Mouse (Mus musculus): ENCODE data around the gene Col11a2. TPM values are rescaled to one million over a fixed set of nuclear protein-coding genes. Genes with fewer than 3 reads are reported as not detected.

The Col11a2 gene
- total and polyA plus RNA-seq, 3 experiments: 3.0 to 6.0 (median 5.8) TPM

DNA sequence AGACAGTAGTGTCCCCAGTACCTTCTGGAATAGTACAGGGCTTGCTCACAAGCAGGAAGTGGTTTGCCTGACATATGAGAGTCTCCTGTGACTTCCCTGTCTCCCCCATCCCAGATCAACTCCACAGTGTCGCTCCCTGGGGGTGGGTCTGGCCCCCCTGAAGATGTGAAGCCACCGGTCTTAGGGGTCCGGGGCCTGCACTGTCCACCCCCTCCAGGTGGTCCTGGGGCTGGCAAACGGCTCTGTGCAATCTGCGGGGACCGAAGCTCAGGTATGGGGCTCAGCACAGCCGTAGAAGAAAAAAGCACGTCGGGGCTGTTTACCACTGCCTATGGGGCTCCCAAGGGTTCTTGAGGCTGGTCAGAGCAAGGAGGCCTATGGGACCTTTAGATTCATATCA is 5.8 kb upstream of the Col11a2 start:
- Histone ChIP-seq H3K9ac (ENCODE audit: insufficient read depth, low read depth) (peak overlapping the region; percentile 96), H3K4me3 (replicated peaks in 1 of 3; ENCODE audit: low read depth in 2 of 3, low read length in 2 of 3, poor library complexity in 1 of 3) (peak overlapping the region; percentile 89 to 96 (median 90)), H3K4me2 (ENCODE audit: insufficient read depth, low read depth, poor library complexity, severe bottlenecking) (peak overlapping the region; percentile 67), H3K9me3 (replicated peaks; ENCODE audit: low read length) (no peaks in the 10 kb centered on the region), H3K79me2 (replicated peaks; ENCODE audit: control insufficient read depth, extremely low read depth, insufficient read depth, poor library complexity, severe bottlenecking) (peaks cover 32% of the 10 kb centered on the region), H3K36me3 (replicated peaks in 1 of 2; ENCODE audit: control insufficient read depth in 1 of 2, insufficient read depth in 1 of 2, low read length in 1 of 2) (peaks cover 51 to 71% of the 10 kb centered on the region in 2 experiments), H3K27me3 (replicated peaks) (no peaks in the 10 kb centered on the region), H3K4me1 (ENCODE audit: control insufficient read depth in 1 of 2, insufficient read depth in 2 of 2) (peaks cover 18 to 39% of the 10 kb centered on the region in 2 experiments), H3K27ac (ENCODE audit: insufficient read depth, low read depth) (peak overlapping the region; percentile 27; the same call in 1 of the 2 replicates)
- DNase-seq (ENCODE audit: extremely low read depth): no peak
- in situ Hi-C loops (cut with MboI; ENCODE audit: low pct_ligation_motif_present, low pct_unique_long_range_greater_than_20kb, low sequenced_read_pairs) (no loop called here), dilution Hi-C loops (cut with MboI; ENCODE audit: extremely low pct_ligation_motif_present, extremely low pct_unique_long_range_greater_than_20kb, low sequenced_read_pairs) (no loop called here)
- TF ChIP-seq GABPA (IDR thresholded peaks at IDR 0.05; ENCODE audit: insufficient replicate concordance, low read depth, low read length): no peak
- no peak for TF ChIP-seq MEF2A (IDR thresholded peaks at IDR 0.05; ENCODE audit: borderline replicate concordance, low read depth, low read length)
- no peak for TF ChIP-seq POLR2A (IDR thresholded peaks at IDR 0.05; ENCODE audit: low read depth, low read length)
- TF ChIP-seq MAFK (IDR thresholded peaks at IDR 0.05; ENCODE audit: insufficient replicate concordance, low read length): no peak

DNA sequence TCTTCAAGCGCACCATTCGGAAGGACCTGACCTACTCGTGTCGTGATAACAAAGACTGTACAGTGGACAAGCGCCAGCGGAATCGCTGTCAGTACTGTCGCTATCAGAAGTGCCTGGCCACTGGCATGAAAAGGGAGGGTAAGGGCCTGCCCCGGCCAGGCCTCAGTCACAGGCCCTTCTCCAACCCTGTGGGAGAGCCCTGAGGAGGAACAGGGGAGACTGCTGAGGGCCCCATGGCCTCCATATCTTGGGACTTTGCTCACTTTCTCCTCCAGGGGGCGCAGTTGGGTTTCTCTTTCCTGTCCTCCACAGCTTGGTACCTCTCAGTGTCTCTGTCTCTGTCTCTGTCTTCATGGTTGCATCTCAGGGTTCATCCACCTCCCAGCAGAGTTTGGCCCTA is 5.2 kb upstream of the Col11a2 start:
- in situ Hi-C loops (cut with MboI; ENCODE audit: low pct_ligation_motif_present, low pct_unique_long_range_greater_than_20kb, low sequenced_read_pairs): no loop called here
- Histone ChIP-seq H3K36me3 (replicated peaks in 1 of 2; ENCODE audit: control insufficient read depth in 1 of 2, insufficient read depth in 1 of 2, low read length in 1 of 2) (peaks cover 45 to 71% of the 10 kb centered on the region in 2 experiments), H3K4me1 (ENCODE audit: control insufficient read depth in 1 of 2, insufficient read depth in 2 of 2) (peaks cover 13 to 33% of the 10 kb centered on the region in 2 experiments), H3K9me3 (replicated peaks; ENCODE audit: low read length) (no peaks in the 10 kb centered on the region), H3K4me2 (ENCODE audit: insufficient read depth, low read depth, poor library complexity, severe bottlenecking) (no peak overlapping the region), H3K79me2 (replicated peaks; ENCODE audit: control insufficient read depth, extremely low read depth, insufficient read depth, poor library complexity, severe bottlenecking) (peaks cover 32% of the 10 kb centered on the region), H3K9ac (ENCODE audit: insufficient read depth, low read depth) (no peak overlapping the region), H3K27ac (ENCODE audit: insufficient read depth, low read depth) (no peak overlapping the region), H3K4me3 (replicated peaks in 1 of 3; ENCODE audit: low read depth in 2 of 3, low read length in 2 of 3, poor library complexity in 1 of 3) (no peak overlapping the region), H3K27me3 (replicated peaks) (no peaks in the 10 kb centered on the region)
- TF ChIP-seq MEF2A (IDR thresholded peaks at IDR 0.05; ENCODE audit: borderline replicate concordance, low read depth, low read length) (no peak), IRF4 (IDR thresholded peaks at IDR 0.05; ENCODE audit: low read depth, low read length) (0 out of 2 replicates have a peak, but pooled peaks have one; percentile 10), PAX5 (IDR thresholded peaks at IDR 0.05; ENCODE audit: low read length) (no peak), SMC3 (IDR thresholded peaks at IDR 0.05; ENCODE audit: low read depth, low read length) (peak; percentile 51), NELFE (IDR thresholded peaks at IDR 0.05; ENCODE audit: low read depth, low read length) (peak; percentile 50; the same call in 1 of the 2 replicates), GABPA (IDR thresholded peaks at IDR 0.05; ENCODE audit: insufficient replicate concordance, low read depth, low read length) (no peak), POLR2AphosphoS2 (IDR thresholded peaks at IDR 0.05; ENCODE audit: low read depth, low read length) (no peak), CHD2 (IDR thresholded peaks at IDR 0.05; ENCODE audit: low read length) (0 out of 2 replicates have a peak, but pooled peaks have one; percentile 19), TBP (conservative IDR thresholded peaks at IDR 0.05; ENCODE audit: low read depth, low read length) (no peak), NRF1 (IDR thresholded peaks at IDR 0.05; ENCODE audit: low read depth, low read length) (no peak), RAD21 (IDR thresholded peaks at IDR 0.05; ENCODE audit: low read depth, low read length) (peak; percentile 36), MAX (IDR thresholded peaks at IDR 0.05; ENCODE audit: low read length) (peak; percentile 35; the same call in 1 of the 2 replicates), HCFC1 (IDR thresholded peaks at IDR 0.05; ENCODE audit: low read depth, low read length) (peak; percentile 34; the same call in 1 of the 2 replicates), CTCF (conservative IDR thresholded peaks at IDR 0.05 in 1 of 2, IDR thresholded peaks at IDR 0.05 in 1 of 2; ENCODE audit: low read depth in 2 of 2, low read length in 2 of 2) (peak; percentile 59 to 78), ZC3H11A (IDR thresholded peaks at IDR 0.05; ENCODE audit: low read depth, low read length) (no peak), USF1 (IDR thresholded peaks at IDR 0.05; ENCODE audit: low read depth, low read length) (no peak), MAZ (IDR thresholded peaks at IDR 0.05; ENCODE audit: low read depth, low read length) (no peak), ZNF384 (IDR thresholded peaks at IDR 0.05; ENCODE audit: low read depth, low read length) (no peak), RCOR1 (conservative IDR thresholded peaks at IDR 0.05; ENCODE audit: low read depth, low read length) (no peak), JUND (conservative IDR thresholded peaks at IDR 0.05; ENCODE audit: low read depth, low read length) (no peak)
- dilution Hi-C loops (cut with MboI; ENCODE audit: extremely low pct_ligation_motif_present, extremely low pct_unique_long_range_greater_than_20kb, low sequenced_read_pairs): no loop called here
- peak; percentile 87 for DNase-seq (ENCODE audit: extremely low read depth)
